Mouse (Mus musculus) urinary bladder, adult 18-20 months (tissue): Measurements from ENCODE around the gene Tas2r109.
"Not testable (repeated sequence)": the region's sequence is repeated elsewhere in the genome, so short reads cannot be mapped to it uniquely, and the experiment has no call there.

Experiments used
- DNase-seq, 2 experiments: peaks; one replicate each; pipeline ENCODE4 v3.0.0; 2022; ENCODE audit warnings: low spot score in 2 of 2, mixed read lengths in 2 of 2

Tas2r109 gene

GRCm38 (mm10) chr6:132980865-132981264 is at the start of gene Tas2r109:
TSS of gene Tas2r109 (minus strand) at chr6:132980965.
- DNase-seq: no peak

GRCm38 (mm10) chr6:132957819-132958218 is 22.9 kb downstream of the Tas2r109 start, which contains the start of gene Tas2r131:
TSS of gene Tas2r131 (minus strand) at chr6:132957919.
- DNase-seq: no peak

GRCm38 (mm10) chr6:132950802-132951201 is 30.0 kb downstream of the Tas2r109 start, which contains the start of gene Tas2r129:
TSS of gene Tas2r129 (plus strand) at chr6:132951102.
- DNase-seq: no peak

GRCm38 (mm10) chr6:132941376-132941775 is 39.4 kb downstream of the Tas2r109 start:
- DNase-seq: not testable (repeated sequence)
